Mouse (Mus musculus) CD8-positive naive resting alpha-beta T cell, adult 2 months (primary cell): Measurements from ENCODE around the gene Glipr2.

Experiments used
- DNase-seq, 2 experiments: peaks; one replicate each; pipeline ENCODE4 v3.0.0; 2022; ENCODE audit warnings: low read depth in 2 of 2, low spot score in 2 of 2

The Glipr2 gene

GRCm38 (mm10) chr4:44004623-44005409 is 47.6 kb downstream of the Glipr2 start:
- no peak for DNase-seq

- DNase-seq, result no peak
These were observed 53.0 kb downstream of the Glipr2 start for GRCm38 (mm10) chr4:44010176-44010575.

- DNase-seq, result no peak
These were observed 53.7 kb downstream of the Glipr2 start for GRCm38 (mm10) chr4:44010893-44011292.

- DNase-seq, result no peak
These were observed 54.6 kb downstream of the Glipr2 start for GRCm38 (mm10) chr4:44011799-44012198.

- peak; percentile 80 to 84 for DNase-seq
These were observed 55.5 kb downstream of the Glipr2 start for GRCm38 (mm10) chr4:44012376-44013367.

GRCm38 (mm10) chr4:44013391-44014070 is 56.3 kb downstream of the Glipr2 start:
- no peak for DNase-seq

GRCm38 (mm10) chr4:44016071-44016470 is 58.9 kb downstream of the Glipr2 start:
- DNase-seq, result no peak

- DNase-seq, result no peak
These were observed 59.6 kb downstream of the Glipr2 start for GRCm38 (mm10) chr4:44016791-44017190.

- peak; percentile 68 to 69 for DNase-seq
These were observed 65.1 kb downstream of the Glipr2 start for GRCm38 (mm10) chr4:44022323-44022722.

- DNase-seq, result no peak
These were observed 65.6 kb downstream of the Glipr2 start for GRCm38 (mm10) chr4:44022766-44023165.

- DNase-seq, result no peak
These were observed 66.5 kb downstream of the Glipr2 start for GRCm38 (mm10) chr4:44023681-44024080.

- DNase-seq, result no peak
These were observed 67.0 kb downstream of the Glipr2 start for GRCm38 (mm10) chr4:44024241-44024640.

- no peak for DNase-seq
These were observed 68.4 kb downstream of the Glipr2 start for GRCm38 (mm10) chr4:44025570-44025969.
